Mouse (Mus musculus) left cerebral cortex, postnatal 25 days (tissue): ENCODE results near the gene Ehhadh. TPM values are rescaled to one million over a fixed set of nuclear protein-coding genes. Genes with fewer than 3 reads are reported as not detected.
A peak's percentile ranks its signal among the peaks of the same experiment; 100 is the strongest.
"Not testable (repeated sequence)": the region's sequence is repeated elsewhere in the genome, so short reads cannot be mapped to it uniquely, and the experiment has no call there.

ENCODE experiments used
- DNase-seq, 2 experiments: peaks; one replicate each; pipeline ENCODE4 v3.0.0; 2022; ENCODE audit warnings: low spot score in 2 of 2, mixed read lengths in 1 of 2
- intact Hi-C: fragments of 180-260 bp; cut with DNase I; formaldehyde crosslinking; loops from one replicate; pipeline ENCODE4 v1.15.1; 2025
- total RNA-seq, 2 experiments: library from RNA; stranded (reverse); gene quantifications; 2 replicates each; pipeline ENCODE4 v1.2.3; 2021

Ehhadh gene
- 1 to 10 TPM; 1.5 to 1.7 TPM for total RNA-seq

- peak; percentile 12 to 28 for DNase-seq
- intact Hi-C loops = no loop called here
Measured at GRCm38 (mm10) chr16:21787516-21788353, at the start of gene Ehhadh. Ehhadh (minus strand) TSS chr16:21787807.

- intact Hi-C loops = loop anchor here (5.0 to 10.0 kb wide), 4 partner anchors 171 to 398 kb away; partner anchors contain the start of gene Senp2
- peak; percentile 24 to 55 for DNase-seq
Measured at GRCm38 (mm10) chr16:21836311-21837072, 48.9 kb upstream of the Ehhadh start.

- intact Hi-C loops = loop anchor here (5.0 to 10.0 kb wide), 4 partner anchors 172 to 399 kb away; partner anchors contain the start of gene Senp2
- DNase-seq = no peak
Measured at GRCm38 (mm10) chr16:21835584-21835931, 48.0 kb upstream of the Ehhadh start.

- no peak for DNase-seq
- intact Hi-C loops = loop anchor here (5.0 to 10.0 kb wide), 4 partner anchors 172 to 400 kb away; partner anchors contain the start of gene Senp2
Measured at GRCm38 (mm10) chr16:21834866-21835583, 47.4 kb upstream of the Ehhadh start.

GRCm38 (mm10) chr16:21833970-21834369 lies 46.4 kb upstream of the Ehhadh start:
- intact Hi-C loops = loop anchor here (10.0 kb wide), 1 partner anchor 401 kb away; no protein-coding TSS in a partner anchor
- no peak for DNase-seq

GRCm38 (mm10) chr16:21833469-21833868 lies 45.9 kb upstream of the Ehhadh start:
- intact Hi-C loops = loop anchor here (10.0 kb wide), 1 partner anchor 401 kb away; no protein-coding TSS in a partner anchor
- DNase-seq = no peak

- DNase-seq = no peak
- intact Hi-C loops = loop anchor here (10.0 kb wide), 1 partner anchor 403 kb away; no protein-coding TSS in a partner anchor
Measured at GRCm38 (mm10) chr16:21831764-21832163, 44.2 kb upstream of the Ehhadh start.

- intact Hi-C loops = loop anchor here (10.0 kb wide), 1 partner anchor 404 kb away; no protein-coding TSS in a partner anchor
- no peak for DNase-seq
Measured at GRCm38 (mm10) chr16:21830784-21831183, 43.2 kb upstream of the Ehhadh start.

- DNase-seq = no peak
- intact Hi-C loops = loop anchor here (10.0 kb wide), 1 partner anchor 405 kb away; no protein-coding TSS in a partner anchor
Measured at GRCm38 (mm10) chr16:21829711-21830110, 42.1 kb upstream of the Ehhadh start.

- no peak for DNase-seq
- intact Hi-C loops = no loop called here
Measured at GRCm38 (mm10) chr16:21827581-21827980, 40.0 kb upstream of the Ehhadh start.

GRCm38 (mm10) chr16:21827153-21827552 lies 39.5 kb upstream of the Ehhadh start:
- DNase-seq = no peak

GRCm38 (mm10) chr16:21825612-21826031 lies 38.0 kb upstream of the Ehhadh start:
- intact Hi-C loops = no loop called here
- DNase-seq = no peak

More at GRCm38 (mm10) chr16:21827153-21827552, 39.5 kb upstream of the Ehhadh start:
- intact Hi-C loops = no loop called here

- no peak for DNase-seq
- intact Hi-C loops = loop anchor here (5.0 kb wide), 1 partner anchor 331 kb away; no protein-coding TSS in a partner anchor
Measured at GRCm38 (mm10) chr16:21818629-21819028, 31.0 kb upstream of the Ehhadh start.

- intact Hi-C loops = loop anchor here (5.0 kb wide), 1 partner anchor 331 kb away; no protein-coding TSS in a partner anchor
- no peak for DNase-seq
Measured at GRCm38 (mm10) chr16:21818132-21818531, 30.5 kb upstream of the Ehhadh start.

- DNase-seq = no peak
- intact Hi-C loops = loop anchor here (2.0 to 5.0 kb wide), 2 partner anchors 45 to 328 kb away; no protein-coding TSS in a partner anchor
Measured at GRCm38 (mm10) chr16:21815669-21816010, 28.0 kb upstream of the Ehhadh start.

- DNase-seq = peak; percentile 59 to 86
- intact Hi-C loops = loop anchor here (2.0 to 5.0 kb wide), 2 partner anchors 44 to 328 kb away; no protein-coding TSS in a partner anchor
Measured at GRCm38 (mm10) chr16:21814861-21815668, 27.5 kb upstream of the Ehhadh start.

- intact Hi-C loops = no loop called here
- no peak for DNase-seq
Measured at GRCm38 (mm10) chr16:21813164-21813834, 25.7 kb upstream of the Ehhadh start.

GRCm38 (mm10) chr16:21807786-21808185 lies 20.2 kb upstream of the Ehhadh start:
- DNase-seq, intact Hi-C loops: not testable (repeated sequence)
